Mouse (Mus musculus): ENCODE data around the gene Rsl1d1.
"Not testable (repeated sequence)": the region's sequence is repeated elsewhere in the genome, so short reads cannot be mapped to it uniquely, and the experiment has no call there.

Rsl1d1 gene

DNA sequence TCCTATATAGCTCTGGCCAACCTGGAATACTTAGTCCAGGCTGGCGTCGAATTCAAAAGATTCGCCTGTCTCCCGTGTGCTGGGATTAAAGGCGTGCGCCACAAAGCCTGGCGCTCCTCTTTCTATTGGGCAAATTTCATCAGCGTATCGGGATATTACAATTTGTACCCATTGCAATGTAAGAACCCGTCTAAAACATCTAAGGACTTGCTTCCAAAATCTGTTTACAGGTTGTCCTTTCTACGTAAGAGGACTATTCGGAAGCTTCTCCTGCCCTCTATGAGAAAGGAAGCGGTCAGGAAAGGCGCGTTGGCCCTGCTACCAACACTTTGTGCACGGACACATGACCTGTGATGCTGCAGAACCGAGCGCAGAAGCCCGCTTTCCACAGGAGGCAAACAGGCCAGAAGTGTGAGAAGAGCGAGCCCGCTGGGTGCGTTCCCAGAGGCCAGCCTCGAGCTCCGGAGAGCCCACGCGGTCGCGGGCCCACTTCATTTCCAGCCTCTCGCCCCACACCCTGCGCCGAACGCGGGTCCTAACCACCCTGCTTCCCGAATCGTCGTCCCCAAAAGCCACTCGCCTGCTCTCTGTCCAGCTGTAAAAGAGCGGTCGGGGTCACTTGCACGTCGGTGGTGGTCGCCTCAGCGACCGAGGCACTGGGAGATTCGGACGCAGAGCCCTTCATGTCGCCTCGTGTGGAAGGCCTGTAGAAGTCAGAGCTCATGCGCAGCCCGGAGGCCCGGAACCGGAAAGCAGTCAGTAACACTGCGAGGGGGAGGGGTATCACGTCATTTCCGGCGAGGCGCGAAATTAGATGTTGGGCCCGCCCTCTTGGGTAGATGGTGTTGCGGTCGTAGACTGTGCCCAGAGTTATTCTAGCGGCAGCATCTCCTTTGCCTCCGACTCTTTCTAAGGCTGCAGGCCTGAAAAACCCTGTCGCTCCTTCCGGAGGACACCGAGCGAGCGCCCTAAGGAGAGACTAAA is at the start of gene Rsl1d1:
Rsl1d1 (minus strand) TSS at position 761 of the 984 bp plus-strand sequence.
- DNase-seq, result peak; percentile 89

GRCm38 (mm10) chr16:11247791-11248190 is 44.7 kb upstream of the Rsl1d1 start:
- no peak for DNase-seq

DNA sequence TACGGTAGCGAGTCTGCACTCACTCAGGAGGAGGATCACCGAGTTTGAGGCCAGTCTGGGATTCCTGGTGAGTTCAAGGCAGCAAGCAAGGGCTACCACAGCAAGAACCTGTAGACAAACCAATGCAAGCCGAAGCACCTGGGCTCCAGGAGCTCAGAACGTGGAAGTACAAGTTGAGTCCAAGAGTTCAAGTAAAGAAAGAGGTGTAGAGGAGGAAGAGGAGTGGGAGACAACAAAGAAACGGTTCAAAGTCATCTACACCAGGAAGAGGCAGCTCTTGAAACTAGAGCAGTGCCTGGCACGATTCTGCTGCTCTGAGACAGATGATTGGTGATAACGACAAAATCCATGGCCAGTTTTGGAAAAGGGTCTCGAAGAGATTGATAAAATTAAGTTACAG is 42.6 kb upstream of the Rsl1d1 start:
- DNase-seq, result no peak

GRCm38 (mm10) chr16:11242401-11242800 is 39.3 kb upstream of the Rsl1d1 start:
- DNase-seq, result no peak

- DNase-seq, result no peak
These were observed 14.7 kb upstream of the Rsl1d1 start for GRCm38 (mm10) chr16:11217801-11218200.

GRCm38 (mm10) chr16:11203600-11204390 is 664 bp upstream of the Rsl1d1 start:
- no peak for DNase-seq

GRCm38 (mm10) chr16:11201740-11202394 is 1.3 kb downstream of the Rsl1d1 start:
- DNase-seq, result no peak

- DNase-seq, result no peak
These were observed 2.9 kb downstream of the Rsl1d1 start for GRCm38 (mm10) chr16:11200247-11200646.

DNA sequence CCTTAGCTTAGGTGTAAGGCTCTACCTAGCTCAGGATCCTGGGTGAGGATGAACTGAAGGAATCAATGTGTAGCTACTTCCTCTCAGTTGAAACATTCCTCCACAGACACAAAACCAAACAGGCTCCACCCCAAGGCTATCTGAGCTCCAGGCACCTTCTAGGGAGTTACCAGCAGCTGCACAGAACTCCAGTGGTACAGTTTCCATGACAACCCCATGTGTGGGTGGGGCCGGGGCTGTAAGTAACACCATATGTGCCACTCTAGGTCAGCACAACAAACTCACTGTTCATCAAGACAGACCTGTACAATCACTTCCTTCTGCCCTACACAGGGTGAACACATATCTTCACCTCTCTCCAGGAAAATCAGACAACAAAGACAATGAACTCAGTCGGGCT is 4.7 kb downstream of the Rsl1d1 start:
- DNase-seq, result no peak

DNA sequence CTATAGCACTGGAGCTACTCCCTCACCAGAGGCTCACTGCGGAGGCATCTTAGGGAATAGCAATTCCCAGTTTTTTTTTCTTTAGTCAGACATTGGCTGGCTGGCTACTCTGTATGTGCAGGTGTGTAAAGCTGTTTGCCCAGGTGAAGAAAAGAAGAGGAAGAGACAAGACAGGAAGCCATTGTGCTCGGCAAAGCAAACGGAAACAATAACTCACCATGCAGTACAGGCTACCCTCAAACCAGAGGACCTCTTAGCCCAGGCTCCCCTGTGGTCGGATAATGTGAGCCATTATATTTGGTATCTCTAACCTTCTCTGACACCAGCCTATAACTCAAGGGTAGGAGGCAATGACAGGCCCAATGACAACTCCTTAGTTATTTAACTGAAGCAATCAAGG is 6.1 kb downstream of the Rsl1d1 start:
- no peak for DNase-seq

- no peak for DNase-seq
These were observed 9.9 kb downstream of the Rsl1d1 start for GRCm38 (mm10) chr16:11193231-11193630.

DNA sequence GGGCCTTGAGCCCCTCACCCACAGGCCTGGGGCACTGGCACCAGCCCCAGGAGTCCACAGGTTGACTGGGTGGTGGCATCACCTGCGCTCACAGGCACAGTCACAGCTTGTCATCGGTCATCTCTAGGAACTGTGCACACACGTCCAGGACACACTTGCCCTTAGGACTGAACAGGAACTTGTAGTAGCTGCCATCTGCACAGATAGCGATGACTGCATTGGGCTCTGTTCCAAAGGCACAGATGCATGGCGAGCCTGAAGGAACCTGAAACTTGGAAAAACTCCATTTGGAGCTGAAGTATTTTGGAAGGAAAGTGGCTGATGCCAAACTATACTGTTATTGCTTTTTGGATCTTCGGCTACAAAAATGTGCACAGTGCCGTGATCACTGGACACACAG is 13.0 kb downstream of the Rsl1d1 start:
- peak; percentile 77 for DNase-seq

DNA sequence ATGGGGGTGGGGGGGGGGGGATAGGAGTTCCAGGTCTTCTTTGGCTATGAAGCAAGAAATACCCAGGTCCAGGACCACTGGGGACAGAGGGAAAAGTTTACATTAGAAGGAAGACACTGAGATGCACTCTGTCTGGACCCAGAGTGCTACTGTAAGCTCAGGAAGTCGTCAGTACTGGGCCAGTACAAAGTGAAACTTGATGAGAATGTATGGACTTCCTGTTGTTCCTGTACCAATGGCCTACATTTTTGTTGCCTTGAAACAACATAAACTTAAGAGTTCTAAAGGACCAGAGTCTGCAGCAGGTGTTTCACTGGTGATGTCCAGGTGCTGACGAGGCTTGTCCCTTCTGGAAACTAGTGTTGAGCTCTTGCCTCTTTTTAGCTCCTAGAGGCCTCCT is 25.7 kb downstream of the Rsl1d1 start:
- no peak for DNase-seq

- DNase-seq, result no peak
These were observed 26.3 kb downstream of the Rsl1d1 start for GRCm38 (mm10) chr16:11176884-11177244.

- DNase-seq, result peak; percentile 92
These were observed 26.8 kb downstream of the Rsl1d1 start, which contains the start of gene Zc3h7a for GRCm38 (mm10) chr16:11176208-11176883. Gene Zc3h7a (minus strand): TSS chr16:11176393.

DNA sequence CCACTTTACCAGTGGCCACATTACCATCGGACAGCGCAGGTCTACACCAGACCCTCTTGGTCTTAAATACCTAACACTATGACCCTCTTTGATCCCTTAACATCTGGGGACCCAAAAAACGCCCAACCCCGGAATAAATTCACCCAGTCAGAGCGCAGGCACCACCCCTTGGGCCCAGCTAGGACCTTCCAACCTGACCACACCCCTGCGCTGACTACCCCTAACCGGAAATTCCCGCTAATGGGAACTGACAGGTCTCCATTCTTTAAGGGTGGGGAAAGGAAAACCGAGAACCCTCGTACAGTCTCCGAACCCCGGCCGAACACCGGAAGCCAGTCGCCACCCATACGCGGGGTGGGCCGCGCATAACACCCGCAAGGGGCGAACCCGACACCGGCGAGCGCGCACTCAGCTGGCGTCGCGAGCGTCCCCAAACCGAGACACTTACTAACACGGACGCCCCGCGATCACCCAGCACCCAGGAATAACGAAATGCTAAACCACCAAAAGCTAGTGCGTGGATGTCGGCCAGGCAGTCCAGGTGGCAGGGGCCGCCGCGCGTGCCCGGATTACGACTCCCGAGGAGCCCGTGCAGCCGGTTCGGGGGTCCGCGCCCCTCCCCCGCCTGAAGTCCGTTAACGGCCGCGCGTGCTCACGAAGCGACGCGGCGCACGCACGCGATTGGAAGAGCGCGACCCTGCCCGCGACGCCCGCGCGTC is 27.5 kb downstream of the Rsl1d1 start:
- DNase-seq, result no peak

- DNase-seq, result no peak
These were observed 28.0 kb downstream of the Rsl1d1 start for GRCm38 (mm10) chr16:11175100-11175488.

GRCm38 (mm10) chr16:11174671-11175081 is 28.5 kb downstream of the Rsl1d1 start:
- peak; percentile 42 for DNase-seq

- DNase-seq, result no peak
These were observed 31.5 kb downstream of the Rsl1d1 start for GRCm38 (mm10) chr16:11171679-11172078.

DNA sequence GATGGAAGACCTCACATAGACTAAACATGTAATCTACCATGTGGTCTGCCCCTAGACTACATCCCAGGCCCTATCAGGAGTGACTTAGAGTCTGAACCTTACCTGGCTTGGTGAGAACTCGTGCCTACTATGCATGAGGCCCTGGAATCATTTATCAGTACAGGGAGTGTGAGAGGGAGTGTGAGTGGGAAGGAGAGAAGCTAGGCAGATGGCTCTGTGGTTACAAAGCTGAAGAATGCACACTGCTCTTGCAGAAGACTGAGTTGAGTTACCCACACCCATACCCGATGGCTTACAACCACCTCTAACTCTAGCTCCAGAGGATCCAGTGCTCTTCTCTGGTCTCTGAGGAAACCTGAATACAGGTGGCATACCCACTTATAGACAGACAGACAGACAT is 36.7 kb downstream of the Rsl1d1 start:
- DNase-seq, result no peak

DNA sequence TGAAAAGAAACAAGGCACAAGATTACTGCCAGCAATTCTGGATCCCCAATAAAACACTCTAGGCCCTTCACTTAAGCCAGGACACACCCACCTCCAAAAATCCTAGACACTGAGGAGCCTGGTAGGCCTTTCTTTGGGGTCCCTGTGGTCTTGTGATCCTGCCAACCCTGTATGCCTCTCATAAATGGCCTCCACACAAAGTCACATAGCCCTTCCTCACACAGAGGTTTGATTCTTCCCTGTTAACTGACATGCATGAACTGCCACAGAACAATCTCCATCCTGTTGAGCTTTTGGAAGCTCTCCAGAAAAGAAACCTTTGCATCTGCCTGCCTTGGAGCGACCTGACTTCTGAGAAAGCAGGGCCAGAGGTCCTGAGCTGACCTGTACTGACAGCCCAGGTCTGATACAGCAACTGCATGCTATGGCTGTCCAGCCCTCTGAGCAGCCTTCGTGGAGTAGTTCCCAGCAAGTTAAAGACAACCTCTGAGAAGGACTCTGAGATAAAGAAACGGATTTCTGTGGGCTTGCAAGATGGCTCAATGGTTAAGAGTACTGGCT is 38.4 kb downstream of the Rsl1d1 start:
- no peak for DNase-seq

DNA sequence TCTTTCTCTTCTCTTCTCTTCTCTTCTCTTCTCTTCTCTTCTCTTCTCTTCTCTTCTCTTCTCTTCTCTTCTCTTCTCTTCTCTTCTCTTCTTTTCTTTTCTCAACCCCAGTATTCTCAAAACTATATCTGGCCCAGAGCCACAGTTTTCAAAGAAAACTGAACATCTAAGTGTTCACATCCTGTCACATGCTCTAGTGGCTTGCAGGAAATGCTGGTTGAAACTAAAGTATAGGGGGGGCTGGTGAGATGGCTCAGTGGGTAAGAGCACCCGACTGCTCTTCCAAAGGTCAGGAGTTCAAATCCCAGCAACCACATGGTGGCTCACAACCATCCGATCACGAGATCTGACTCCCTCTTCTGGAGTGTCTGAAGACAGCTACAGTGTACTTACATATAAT is 45.4 kb downstream of the Rsl1d1 start:
- DNase-seq, result not testable (repeated sequence)

All from cerebellum, adult 9-11 months (tissue).